Mouse (Mus musculus) ES-E14 (cell line): ENCODE measurements around the gene Coa4. TPM values are rescaled to one million over a fixed set of nuclear protein-coding genes. Genes with fewer than 3 reads are reported as not detected.

Experiments
- DNase-seq: peaks from one replicate; pipeline ENCODE4 v3.0.0-alpha.2; 2013; ENCODE audit warnings: low read depth, low spot score
- H3K27ac ChIP-seq: 2 replicates; pipeline ENCODE4 v1.5.1; 2012; ENCODE audit warnings: low read depth, mild to moderate bottlenecking, low read length, moderate library complexity, mixed read lengths; ENCODE audit not compliant: poor library complexity, insufficient read depth, severe bottlenecking
- H3K36me3 ChIP-seq: 2 replicates; pipeline ENCODE4 v1.6.1; 2012; ENCODE audit warnings: mild to moderate bottlenecking, low read length, moderate library complexity, mixed read lengths; ENCODE audit not compliant: control insufficient read depth, poor library complexity, insufficient read depth, severe bottlenecking
- H3K4me1 ChIP-seq, 2 experiments: fragments of 150-350 bp in 1 of 2; sonication (generic) in 1 of 2; 2 replicates each; pipeline ENCODE4 v1.6.1; 2012; ENCODE audit warnings: low read length in 2 of 2, mild to moderate bottlenecking in 1 of 2, mixed read lengths in 1 of 2; ENCODE audit not compliant: control insufficient read depth in 2 of 2, insufficient read depth in 2 of 2, poor library complexity in 1 of 2
- H3K4me3 ChIP-seq, 2 experiments: fragments of 150-350 bp in 1 of 2; sonication (generic) in 1 of 2; 2 replicates each; pipeline ENCODE4 v1.5.1; 2012; ENCODE audit warnings: low read length in 2 of 2, low read depth in 1 of 2, mild to moderate bottlenecking in 1 of 2, mixed read lengths in 1 of 2; ENCODE audit not compliant: insufficient read depth in 1 of 2, poor library complexity in 1 of 2, severe bottlenecking in 1 of 2
- H3K9ac ChIP-seq: 2 replicates; pipeline ENCODE4 v1.6.1; 2012; ENCODE audit warnings: low read depth, mild to moderate bottlenecking, low read length, mixed read lengths; ENCODE audit not compliant: poor library complexity, insufficient read depth, severe bottlenecking
- H3K9me3 ChIP-seq: fragments of 150-350 bp; sonication (generic); 2 replicates; pipeline ENCODE4 v1.6.1; 2012; ENCODE audit warnings: low read depth, mild to moderate bottlenecking, low read length; ENCODE audit not compliant: control insufficient read depth, insufficient read depth
- CHD2 ChIP-seq: IDR thresholded peaks from 2 replicates; pipeline ENCODE4 v1.6.1; 2014; ENCODE audit warnings: mild to moderate bottlenecking, low read depth, low read length, inconsistent platforms
- HCFC1 ChIP-seq: IDR thresholded peaks from 2 replicates; pipeline ENCODE4 v1.6.1; 2012; ENCODE audit warnings: low read length, inconsistent platforms, borderline replicate concordance; ENCODE audit not compliant: insufficient read depth
- MAFK ChIP-seq: IDR thresholded peaks from 2 replicates; pipeline ENCODE4 v1.6.1; 2014; ENCODE audit warnings: mild to moderate bottlenecking, low read depth, low read length, inconsistent platforms; ENCODE audit not compliant: insufficient read depth
- ZC3H11A ChIP-seq: IDR thresholded peaks from 2 replicates; pipeline ENCODE4 v1.6.1; 2012; ENCODE audit warnings: low read depth, mild to moderate bottlenecking, inconsistent platforms, low read length, borderline replicate concordance
- ZNF384 ChIP-seq: IDR thresholded peaks from 2 replicates; pipeline ENCODE4 v1.6.1; 2012; ENCODE audit warnings: low read depth, low read length, inconsistent platforms
- in situ Hi-C, 2 experiments: fragments of 600-800 bp; cut with MboI; formaldehyde crosslinking; loops; one replicate each; pipeline ENCODE4 v1.15.1; 2025; ENCODE audit warnings: low sequenced_read_pairs in 2 of 2, inconsistent platforms in 1 of 2; ENCODE audit not compliant: unreplicated experiment in 2 of 2
- total RNA-seq: library from RNA; depleted of rRNA; stranded (reverse); fragments of 300-350 nt; gene quantifications from 2 replicates; pipeline ENCODE4 v1.2.3, GENCODE M21; 2012

Coa4 gene
- total RNA-seq, 1 experiment = 14.6 TPM

DNA sequence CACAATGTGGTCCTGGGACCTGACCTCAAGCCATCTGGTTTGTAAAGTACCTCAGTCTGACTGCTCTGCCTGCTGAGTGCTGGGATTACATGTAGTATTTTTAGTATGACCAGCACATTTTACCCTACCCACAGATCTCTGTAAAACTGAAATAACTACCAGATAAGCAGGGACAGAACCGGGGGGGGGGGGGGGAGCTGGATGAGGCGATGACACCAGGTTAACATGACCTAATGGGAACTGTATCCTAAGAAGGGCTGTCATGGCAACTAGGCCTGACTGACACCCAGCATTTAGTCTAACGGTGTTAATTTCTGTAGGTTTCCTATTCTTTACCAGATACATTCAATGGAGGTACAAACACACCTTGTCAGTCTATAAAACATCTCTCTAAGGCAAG lies 12.9 kb downstream of the Coa4 start:
- in situ Hi-C loops = no loop called here
- Histone ChIP-seq H3K36me3 (no peaks in the 10 kb centered on the region), H3K4me1 (peaks cover 0 to 6% of the 10 kb centered on the region in 2 experiments; a peak in 1 of 4 replicates), H3K27ac (no peak overlapping the region), H3K9me3 (no peaks in the 10 kb centered on the region), H3K4me3 (no peak overlapping the region), H3K9ac (no peak overlapping the region)
- DNase-seq = no peak
- no peak for TF ChIP-seq HCFC1
- no peak for TF ChIP-seq CHD2
- TF ChIP-seq ZNF384 = no peak
- no peak for TF ChIP-seq ZC3H11A
- TF ChIP-seq MAFK = no peak

DNA sequence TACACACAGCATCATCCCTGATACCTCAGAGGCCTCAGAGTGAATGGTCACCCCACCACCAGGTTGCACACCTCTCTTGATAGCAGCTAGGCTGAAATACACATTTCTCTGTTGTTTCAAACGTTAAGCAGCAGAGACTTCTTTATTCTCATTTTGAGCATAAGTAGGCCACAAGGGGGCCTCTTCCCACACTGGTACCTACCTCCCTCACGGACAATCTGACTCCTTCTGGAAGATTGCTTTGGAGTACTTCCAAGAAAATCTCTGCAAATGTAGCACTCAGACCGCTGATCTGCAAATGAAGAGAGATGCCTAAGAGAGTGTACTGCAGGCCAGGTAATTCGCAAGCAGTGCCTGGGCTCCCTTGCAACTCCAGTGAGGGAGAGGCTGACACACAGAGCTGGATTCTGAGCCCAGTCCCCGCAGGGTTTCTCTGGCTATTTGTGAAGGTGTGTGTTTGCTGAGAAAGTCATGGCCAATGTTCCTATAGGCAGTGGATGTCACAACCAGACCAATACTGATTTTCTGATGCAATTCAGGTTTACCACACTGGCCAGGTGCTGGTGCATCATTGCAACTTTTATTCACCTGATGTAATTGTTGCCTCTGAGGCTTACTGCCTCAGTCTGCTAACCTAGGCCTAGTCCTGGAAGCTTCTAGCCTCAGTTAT lies 13.6 kb downstream of the Coa4 start:
- Histone ChIP-seq H3K9ac (no peak overlapping the region), H3K4me3 (no peak overlapping the region), H3K27ac (no peak overlapping the region), H3K9me3 (no peaks in the 10 kb centered on the region), H3K36me3 (no peaks in the 10 kb centered on the region), H3K4me1 (peaks cover 0 to 6% of the 10 kb centered on the region in 2 experiments; a peak in 1 of 4 replicates)
- TF ChIP-seq HCFC1 = no peak
- TF ChIP-seq ZNF384 = no peak
- no peak for TF ChIP-seq ZC3H11A
- no peak for TF ChIP-seq CHD2
- TF ChIP-seq MAFK = no peak
- DNase-seq = no peak
- in situ Hi-C loops = no loop called here

- Histone ChIP-seq H3K4me3 (no peak overlapping the region), H3K27ac (no peak overlapping the region; the same call in 1 of the 2 replicates), H3K4me1 (peaks cover 0 to 6% of the 10 kb centered on the region in 2 experiments; a peak in 1 of 4 replicates), H3K9me3 (no peaks in the 10 kb centered on the region), H3K36me3 (no peaks in the 10 kb centered on the region), H3K9ac (no peak overlapping the region)
- in situ Hi-C loops = no loop called here
- no peak for TF ChIP-seq HCFC1
- no peak for TF ChIP-seq CHD2
- peak; percentile 11 for DNase-seq
Measured at GRCm38 (mm10) chr7:100554939-100555338, 18.1 kb downstream of the Coa4 start.

GRCm38 (mm10) chr7:100555431-100555951 lies 18.6 kb downstream of the Coa4 start:
- Histone ChIP-seq H3K9ac (peak overlapping the region; percentile 31; the same call in 1 of the 2 replicates), H3K36me3 (no peaks in the 10 kb centered on the region), H3K4me1 (peaks cover 0 to 6% of the 10 kb centered on the region in 2 experiments; a peak in 1 of 4 replicates), H3K9me3 (no peaks in the 10 kb centered on the region), H3K4me3 (peak overlapping the region in 1 of 2 experiments; percentile 31; a peak in 2 of 4 replicates), H3K27ac (peak overlapping the region; percentile 84)
- in situ Hi-C loops = no loop called here
- TF ChIP-seq ZNF384 (no peak), MAFK (no peak), CHD2 (no peak), ZC3H11A (no peak), HCFC1 (no peak)
- DNase-seq = peak; percentile 28
